Mouse (Mus musculus) MEL (cell line): Measurements from ENCODE around the gene Itga11.

Experiments
- CTCF ChIP-seq, 3 experiments: IDR thresholded peaks in 2 of 3; conservative IDR thresholded peaks in 1 of 3; 2 replicates each; pipeline ENCODE4 v1.5.1; 2011 to 2012; ENCODE audit warnings: low read length in 3 of 3, low read depth in 2 of 3, mild to moderate bottlenecking in 2 of 3, improper control_type of control experiment in 1 of 3, inconsistent platforms in 1 of 3, mixed read lengths in 1 of 3, moderate library complexity in 1 of 3; ENCODE audit not compliant: control insufficient read depth in 1 of 3, insufficient read depth in 1 of 3, poor library complexity in 1 of 3, severe bottlenecking in 1 of 3
- ELF1 ChIP-seq: IDR thresholded peaks from 2 replicates; pipeline ENCODE4 v1.6.1; 2014; ENCODE audit warnings: low read depth, mild to moderate bottlenecking, inconsistent platforms, low read length, improper control_type of control experiment, moderate library complexity
- EP300 ChIP-seq, 2 experiments: IDR thresholded peaks; 2 replicates each; pipeline ENCODE4 v1.6.1; 2011; ENCODE audit warnings: improper control_type of control experiment in 2 of 2, low read length in 2 of 2, low read depth in 1 of 2, mild to moderate bottlenecking in 1 of 2
- MAX ChIP-seq: IDR thresholded peaks from 2 replicates; pipeline ENCODE4 v1.6.1; 2011; ENCODE audit warnings: low read length, improper control_type of control experiment
- POLR2A ChIP-seq, 2 experiments: IDR thresholded peaks; 2 replicates each; pipeline ENCODE4 v1.6.1; 2011 to 2012; ENCODE audit warnings: low read length in 2 of 2, mild to moderate bottlenecking in 2 of 2, control low read depth in 1 of 2, improper control_type of control experiment in 1 of 2, low read depth in 1 of 2, moderate library complexity in 1 of 2; ENCODE audit not compliant: control insufficient read depth in 1 of 2, insufficient read depth in 1 of 2, poor library complexity in 1 of 2

DNA sequence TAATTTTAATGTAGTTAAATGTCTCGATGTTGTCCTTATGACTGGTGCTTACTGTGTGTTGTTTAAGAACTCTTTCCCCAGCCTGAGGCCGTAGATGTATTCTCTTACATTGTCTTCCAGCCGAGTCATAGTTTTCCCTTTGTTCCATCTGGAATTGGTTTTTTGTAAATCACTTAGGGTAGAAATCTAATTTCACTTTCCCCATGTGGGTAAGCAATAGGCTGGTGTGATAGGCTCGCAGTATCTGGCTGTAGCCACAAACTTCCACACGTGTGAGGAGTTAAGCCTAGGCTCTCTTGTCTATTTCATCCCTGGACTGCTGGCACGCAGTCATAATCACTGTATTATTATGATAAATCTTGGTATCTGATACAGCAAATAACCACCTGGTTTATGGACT lies 26.9 kb upstream of the Itga11 start:
- TF ChIP-seq EP300 (IDR thresholded peaks at IDR 0.05; ENCODE audit: low read depth in 1 of 2, low read length in 2 of 2) (no peak), MAX (no peak), POLR2A (IDR thresholded peaks at IDR 0.05; ENCODE audit: control insufficient read depth in 1 of 2, insufficient read depth in 1 of 2, low read depth in 1 of 2, low read length in 2 of 2, poor library complexity in 1 of 2) (no peak), CTCF (IDR thresholded peaks at IDR 0.05 in 2 of 3, conservative IDR thresholded peaks at IDR 0.05 in 1 of 3; ENCODE audit: control insufficient read depth in 1 of 3, insufficient read depth in 1 of 3, low read depth in 2 of 3, low read length in 3 of 3, poor library complexity in 1 of 3, severe bottlenecking in 1 of 3) (no peak), ELF1 (no peak)
